34 mouse cellular contexts compared by ENCODE assay signal in the genomic region with DNA sequence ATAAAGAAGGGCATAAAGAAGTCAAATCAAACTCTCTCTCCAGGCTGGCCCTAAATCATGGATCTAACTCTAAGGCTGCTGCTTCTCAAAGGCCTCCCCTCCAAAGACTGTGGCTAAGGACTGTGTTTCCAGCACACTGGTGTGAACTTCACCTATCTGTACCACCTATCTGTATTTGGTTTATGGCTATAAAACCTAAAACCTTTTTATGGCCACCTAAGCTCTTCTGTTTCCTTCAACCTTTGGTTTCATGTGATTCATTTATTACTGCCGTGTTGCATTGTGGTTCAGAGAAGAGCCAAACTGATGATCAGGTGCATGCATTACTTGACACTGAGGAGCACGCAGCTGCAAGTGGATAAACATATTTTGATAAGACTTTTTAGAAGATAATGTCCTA.
"Had no signal": no experiment of that assay in that cellular context is flagged by ENCODE, and none has a peak within 500 bp of the region (broad histone marks: within the 10 kb centered on the region; RNA-seq: fewer than 3 reads in every experiment).

No protein-coding gene starts in this region.

- ATAC-seq: hindbrain, embryonic 16.5 days; hindbrain, postnatal 0 days; inflammation-experienced regulatory T-cells, adult 6 months had no signal

- H3K9ac ChIP-seq: heart, embryonic 12.5 days; heart, embryonic 13.5 days; heart, embryonic 15.5 days; hindbrain, embryonic 12.5 days; hindbrain, embryonic 13.5 days; hindbrain, embryonic 14.5 days; hindbrain, embryonic 15.5 days; kidney, embryonic 15.5 days had no signal

- H3K9me3 ChIP-seq: heart, embryonic 10.5 days; heart, embryonic 12.5 days; heart, embryonic 13.5 days; heart, embryonic 15.5 days; hindbrain, embryonic 10.5 days; hindbrain, embryonic 12.5 days; hindbrain, embryonic 13.5 days; hindbrain, embryonic 15.5 days; kidney, embryonic 15.5 days had no signal

- DNase-seq: heart, adult 2 months; heart, postnatal 10 days; heart, postnatal 14 days; heart, postnatal 36 days; heart, postnatal 4 days; kidney, adult 11 months; kidney, adult 18-20 months; kidney, adult 2 months; kidney, adult 8-10 months; kidney, adult 9 months; kidney, postnatal 10 days; kidney, postnatal 14 days; kidney, postnatal 25 days; kidney, postnatal 36 days; kidney, postnatal 4 days; layer of hippocampus, adult 9-11 months; layer of hippocampus, postnatal 36 days had no signal

- H3K36me3 ChIP-seq: heart, embryonic 10.5 days; heart, embryonic 12.5 days; heart, embryonic 13.5 days; heart, embryonic 15.5 days; hindbrain, embryonic 10.5 days; hindbrain, embryonic 12.5 days; hindbrain, embryonic 13.5 days; hindbrain, embryonic 15.5 days; kidney, embryonic 15.5 days had no signal

- H3K4me3 ChIP-seq: heart, adult 2 months; heart, embryonic 10.5 days; heart, embryonic 12.5 days; heart, embryonic 13.5 days; heart, embryonic 15.5 days; hindbrain, embryonic 10.5 days; hindbrain, embryonic 12.5 days; hindbrain, embryonic 13.5 days; hindbrain, embryonic 15.5 days; kidney, embryonic 15.5 days; layer of hippocampus, adult 2 months; left cerebral cortex, adult 2 months had no signal

- H3K27me3 ChIP-seq: heart, embryonic 12.5 days; heart, embryonic 13.5 days; heart, embryonic 15.5 days; hindbrain, embryonic 12.5 days; hindbrain, embryonic 13.5 days; hindbrain, embryonic 15.5 days; kidney, embryonic 15.5 days had no signal

- H3K4me1 ChIP-seq: heart, embryonic 10.5 days; heart, embryonic 12.5 days; heart, embryonic 13.5 days; heart, embryonic 15.5 days; hindbrain, embryonic 10.5 days; hindbrain, embryonic 12.5 days; hindbrain, embryonic 13.5 days; hindbrain, embryonic 15.5 days; kidney, embryonic 15.5 days had no signal

- H3K27ac ChIP-seq: heart, adult 2 months; heart, embryonic 10.5 days; heart, embryonic 13.5 days; heart, embryonic 15.5 days; hindbrain, embryonic 10.5 days; hindbrain, embryonic 12.5 days; hindbrain, embryonic 13.5 days; hindbrain, embryonic 14.5 days; hindbrain, embryonic 15.5 days; hindbrain, postnatal 0 days; kidney, embryonic 15.5 days; kidney, postnatal 0 days; layer of hippocampus, adult 2 months; left cerebral cortex, adult 2 months had no signal

- H3K4me2 ChIP-seq: heart, embryonic 11.5 days; heart, embryonic 12.5 days; heart, embryonic 13.5 days; heart, embryonic 15.5 days; hindbrain, embryonic 12.5 days; hindbrain, embryonic 13.5 days; hindbrain, embryonic 14.5 days; hindbrain, embryonic 15.5 days; kidney, embryonic 15.5 days had no signal
